Mouse (Mus musculus) olfactory bulb, adult 2 months (tissue): ENCODE data around the gene Jag2.

Source experiments
- CTCF ChIP-seq: fragments of 200-500 bp; IDR thresholded peaks from 2 replicates; pipeline ENCODE4 v1.5.1; 2012; ENCODE audit warnings: low read depth, mild to moderate bottlenecking, low read length, moderate library complexity; ENCODE audit not compliant: insufficient read depth
- POLR2A ChIP-seq: fragments of 200-500 bp; IDR thresholded peaks from 2 replicates; pipeline ENCODE4 v1.6.1; 2012; ENCODE audit warnings: mild to moderate bottlenecking, low read depth, low read length, moderate library complexity; ENCODE audit not compliant: insufficient read depth

GRCm38 (mm10) chr12:112952433-112952832 lies 22.9 kb upstream of the Jag2 start:
- TF ChIP-seq CTCF (no peak), POLR2A (no peak)
